Mouse (Mus musculus) limb, embryonic 10.5 days (tissue): ENCODE measurements around the gene Iqschfp. TPM values are rescaled to one million over a fixed set of nuclear protein-coding genes. Genes with fewer than 3 reads are reported as not detected.

ENCODE experiments used
- DNase-seq: peaks from one replicate; pipeline ENCODE4 v3.0.0-alpha.2; 2017; ENCODE audit warnings: low spot score
- H3K27ac ChIP-seq: fragments of 300-500 bp; sonication (generic); 2 replicates; pipeline ENCODE4 v1.5.1; 2016; ENCODE audit warnings: mild to moderate bottlenecking
- H3K27me3 ChIP-seq: fragments of 300-500 bp; sonication (generic); 2 replicates; pipeline ENCODE4 v1.6.1; 2016; ENCODE audit warnings: low read depth, mild to moderate bottlenecking; ENCODE audit not compliant: poor library complexity, severe bottlenecking
- H3K36me3 ChIP-seq: fragments of 300-500 bp; sonication (generic); 2 replicates; pipeline ENCODE4 v1.6.1; 2016; ENCODE audit warnings: mild to moderate bottlenecking, moderate library complexity
- H3K4me1 ChIP-seq: fragments of 300-500 bp; sonication (generic); 2 replicates; pipeline ENCODE4 v1.6.1; 2016
- H3K4me3 ChIP-seq: fragments of 300-500 bp; sonication (generic); 2 replicates; pipeline ENCODE4 v1.5.1; 2016; ENCODE audit warnings: mild to moderate bottlenecking, moderate library complexity
- H3K9me3 ChIP-seq: fragments of 300-500 bp; sonication (generic); replicated peaks from 2 replicates; pipeline ENCODE4 v1.6.1; 2016; ENCODE audit warnings: mild to moderate bottlenecking
- WGBS: fragments of 180-500 bp; shearing (Covaris S2); methylation state at CpG from one replicate; pipeline ENCODE4 v1.1.7; 2016; 5-methylcytosine and 5-hydroxymethylcytosine counted together
- polyA plus RNA-seq: library from polyadenylated mRNA; unstranded; fragments of >200 nt; fragmentation: Nextera tagmentation; extraction: Ambion mirVana; gene quantifications from 2 replicates; pipeline ENCODE4 v1.2.1, GENCODE M21; 2016

Gene Iqschfp
- polyA plus RNA-seq, 1 experiment from 2014 or later = not detected

DNA sequence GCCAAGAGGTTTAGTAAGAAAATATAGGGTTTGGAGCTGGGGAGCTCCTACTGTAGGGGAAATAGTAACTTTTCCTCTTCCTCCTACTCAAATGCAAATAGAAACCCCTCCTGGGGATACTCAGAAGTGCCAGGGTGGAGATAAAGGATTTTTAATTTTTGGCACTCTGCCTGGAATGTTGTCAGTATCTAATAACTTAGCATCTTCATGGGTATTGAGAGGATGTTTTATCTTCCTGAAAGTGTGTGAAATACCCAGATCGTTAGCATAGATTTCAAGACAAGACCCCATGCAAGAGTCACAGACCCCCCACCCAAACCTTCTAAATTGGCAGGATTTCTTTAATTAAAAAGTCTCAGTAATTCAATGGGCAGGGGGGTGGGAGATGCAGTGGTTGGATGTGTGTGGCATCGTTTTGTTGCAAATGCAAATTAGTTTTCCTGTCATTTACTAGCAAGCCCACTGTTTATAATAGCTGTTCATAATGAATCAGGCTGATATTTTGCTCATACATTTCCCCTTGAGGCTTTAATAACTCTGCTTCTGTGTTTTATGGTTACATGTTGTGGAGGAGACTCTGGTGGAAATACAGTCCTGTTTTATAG is 213.2 kb downstream of the Iqschfp start:
- H3K4me1 ChIP-seq = peaks cover 5% of the 10 kb centered on the region
- no peaks in the 10 kb centered on the region for H3K9me3 ChIP-seq
- 90% methylated on average over 2 of the region's 2 CpGs for WGBS
- H3K27ac ChIP-seq = no peak overlapping the region
- peaks cover 36% of the 10 kb centered on the region for H3K27me3 ChIP-seq
- no peaks in the 10 kb centered on the region for H3K36me3 ChIP-seq
- no peak overlapping the region for H3K4me3 ChIP-seq
- DNase-seq = no peak

DNA sequence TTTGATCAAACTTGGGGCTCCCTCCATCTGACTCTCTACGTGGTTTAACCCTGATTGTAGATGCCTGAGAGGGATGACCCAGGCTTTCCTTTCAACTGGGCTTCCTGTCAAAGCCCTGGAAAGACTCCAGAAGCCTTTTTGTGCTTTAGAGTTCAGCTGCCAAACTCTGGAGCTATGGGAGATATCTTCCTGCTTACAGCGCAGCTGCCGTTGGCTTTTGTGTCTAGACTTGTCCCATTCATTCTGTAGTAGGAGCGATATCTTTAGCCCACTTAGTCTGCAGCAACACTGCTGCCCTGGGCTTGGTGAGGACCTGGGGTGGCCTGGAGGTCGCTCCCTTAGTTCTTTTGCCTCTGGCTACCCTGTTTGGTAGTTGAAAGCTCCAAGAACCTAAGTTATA is 229.3 kb downstream of the Iqschfp start:
- no peak overlapping the region for H3K27ac ChIP-seq
- H3K4me3 ChIP-seq = no peak overlapping the region
- no peaks in the 10 kb centered on the region for H3K4me1 ChIP-seq
- no peaks in the 10 kb centered on the region for H3K27me3 ChIP-seq
- WGBS = 79% methylated on average over 5 of the region's 5 CpGs
- no peak for DNase-seq
- no peaks in the 10 kb centered on the region for H3K9me3 ChIP-seq
- H3K36me3 ChIP-seq = no peaks in the 10 kb centered on the region

DNA sequence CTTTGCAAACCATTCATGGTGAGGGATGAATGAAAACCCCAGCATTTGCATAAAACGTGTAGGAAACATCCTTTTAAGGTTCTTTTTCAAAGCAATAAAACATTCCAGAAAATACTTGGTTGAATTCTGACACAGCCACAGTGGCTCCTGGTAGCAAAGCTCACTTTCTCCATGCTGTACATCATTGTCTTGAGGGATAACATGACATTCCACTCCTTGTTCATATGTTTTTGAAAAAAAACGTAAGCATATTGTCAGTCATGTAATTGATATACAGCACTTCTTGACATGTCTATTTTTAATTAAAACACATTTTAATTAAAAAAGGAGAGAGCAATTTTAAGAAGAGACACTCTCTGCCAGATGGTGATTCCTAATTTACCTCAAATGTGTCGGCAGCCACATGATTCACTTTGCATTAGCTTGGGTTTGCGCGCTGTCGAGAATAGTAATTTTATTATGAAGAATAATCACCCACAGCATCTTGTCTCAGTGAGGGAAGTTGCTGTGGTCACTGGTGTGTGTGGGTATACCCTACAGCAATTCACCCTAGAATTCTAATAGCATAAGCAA is 234.3 kb downstream of the Iqschfp start:
- WGBS = 74% methylated on average over 6 of the region's 6 CpGs

DNA sequence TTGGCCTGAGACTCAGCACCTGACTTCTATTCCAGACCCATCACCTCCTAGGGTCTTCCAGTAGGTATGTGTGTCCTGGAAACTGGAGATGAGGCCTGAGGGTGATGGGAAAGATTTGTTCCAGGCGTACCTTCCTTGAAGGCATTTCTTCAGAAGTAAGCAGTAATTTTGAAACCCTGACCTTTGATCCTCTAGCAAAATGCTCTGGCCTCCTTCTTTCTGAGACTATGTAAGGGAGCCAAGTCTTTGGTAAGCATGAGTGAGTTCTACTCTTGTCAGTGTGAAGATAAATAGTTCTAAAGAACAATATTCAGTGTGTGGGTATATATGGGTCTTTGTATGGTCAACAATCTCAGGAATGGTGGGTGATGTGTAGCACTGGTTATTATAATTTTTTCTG is 238.4 kb downstream of the Iqschfp start:
- Histone ChIP-seq H3K4me1 (no peaks in the 10 kb centered on the region), H3K9me3 (no peaks in the 10 kb centered on the region), H3K36me3 (no peaks in the 10 kb centered on the region), H3K27me3 (no peaks in the 10 kb centered on the region), H3K4me3 (no peak overlapping the region), H3K27ac (no peak overlapping the region)
- DNase-seq = no peak
- WGBS = 82% methylated on average over 1 of the region's 1 CpGs

More for the DNA sequence above, 234.3 kb downstream of the Iqschfp start:
- no peak overlapping the region for H3K27ac ChIP-seq
- no peak overlapping the region for H3K4me3 ChIP-seq
- no peaks in the 10 kb centered on the region for H3K9me3 ChIP-seq
- no peaks in the 10 kb centered on the region for H3K27me3 ChIP-seq
- no peaks in the 10 kb centered on the region for H3K4me1 ChIP-seq
- H3K36me3 ChIP-seq = no peaks in the 10 kb centered on the region
- DNase-seq = no peak

DNA sequence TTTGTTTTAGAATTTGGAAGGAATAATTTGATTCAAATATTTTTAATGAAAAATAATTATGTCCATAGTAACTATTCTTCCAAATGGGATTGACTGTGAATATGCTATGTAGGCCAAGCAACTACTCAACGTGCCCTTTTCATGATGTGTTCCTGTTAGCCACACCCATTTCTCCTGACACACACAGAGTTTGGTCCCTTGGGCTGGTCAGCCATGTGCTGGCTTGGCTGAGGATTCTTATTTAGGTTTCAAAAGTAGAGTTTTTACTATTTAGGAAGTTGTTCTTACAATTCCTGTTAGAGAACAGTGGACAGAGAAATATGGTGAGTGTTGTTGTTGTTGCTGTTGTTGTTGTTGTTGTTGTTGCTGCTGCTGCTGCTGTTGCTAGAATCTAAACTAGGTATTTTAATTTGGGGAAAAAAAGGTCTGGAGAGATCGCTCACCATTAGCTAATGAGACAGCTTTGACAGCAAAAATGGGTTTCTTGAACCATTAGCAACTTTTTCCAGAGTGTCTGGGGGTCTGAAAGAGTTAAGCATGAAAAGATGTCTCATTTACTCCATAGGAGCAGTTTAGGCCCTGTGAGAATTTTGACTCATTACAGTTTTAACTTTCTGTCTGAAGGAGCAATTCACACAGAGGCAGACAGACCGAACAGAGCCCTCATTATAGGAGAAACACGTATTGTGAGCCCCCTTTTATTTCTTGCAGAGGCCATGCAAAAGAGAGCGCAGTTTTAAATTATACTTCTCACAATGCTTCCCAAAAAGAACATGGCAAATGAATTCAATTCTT is 247.0 kb downstream of the Iqschfp start:
- Histone ChIP-seq H3K4me3 (no peak overlapping the region), H3K36me3 (no peaks in the 10 kb centered on the region), H3K27ac (no peak overlapping the region), H3K4me1 (no peaks in the 10 kb centered on the region), H3K27me3 (no peaks in the 10 kb centered on the region), H3K9me3 (no peaks in the 10 kb centered on the region)
- WGBS = 75% methylated on average over 5 of the region's 5 CpGs
- DNase-seq = no peak

DNA sequence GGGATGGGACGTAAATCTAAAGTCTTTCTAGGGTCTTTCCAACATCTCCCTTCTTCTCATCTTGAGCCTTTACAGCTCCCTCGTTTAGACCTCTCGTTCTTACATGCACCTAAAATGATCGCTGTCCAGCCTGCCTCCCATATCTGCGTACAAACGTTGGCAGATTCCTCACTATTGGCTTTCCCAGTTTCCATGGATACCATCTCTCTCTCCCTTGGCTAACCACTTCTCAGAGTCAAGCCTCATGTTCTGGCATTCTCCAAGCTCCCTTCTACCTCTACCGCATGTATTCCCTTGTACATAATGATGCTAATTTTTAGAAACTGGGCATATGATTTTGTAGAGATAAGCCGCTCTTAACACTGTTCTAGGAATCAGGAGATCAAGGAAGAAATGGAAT is 258.7 kb downstream of the Iqschfp start:
- no peak for DNase-seq
- no peak overlapping the region for H3K27ac ChIP-seq
- WGBS = 88% methylated on average over 8 of the region's 8 CpGs
- no peaks in the 10 kb centered on the region for H3K4me1 ChIP-seq
- H3K27me3 ChIP-seq = no peaks in the 10 kb centered on the region
- no peaks in the 10 kb centered on the region for H3K9me3 ChIP-seq
- H3K4me3 ChIP-seq = no peak overlapping the region
- no peaks in the 10 kb centered on the region for H3K36me3 ChIP-seq

DNA sequence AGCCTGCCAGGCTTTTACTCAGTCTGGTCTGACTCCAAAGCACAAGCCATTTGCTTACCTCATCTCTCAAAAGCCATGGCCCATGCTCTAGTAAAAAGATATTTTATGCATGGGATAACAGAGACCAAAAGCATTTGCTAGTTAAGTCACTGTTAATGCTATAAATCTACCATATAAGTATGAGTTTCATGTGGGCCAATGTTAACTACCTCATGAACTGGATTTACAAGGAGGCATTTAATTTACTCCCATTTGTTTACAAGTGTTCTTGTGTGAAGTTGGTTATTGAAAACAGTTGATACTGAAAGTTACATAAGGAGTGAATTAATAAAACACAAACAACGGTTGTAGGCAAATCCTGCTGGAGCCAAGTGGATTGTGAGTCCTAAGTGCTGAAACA is 268.1 kb downstream of the Iqschfp start:
- peaks cover 9% of the 10 kb centered on the region; the same call in 1 of the 2 replicates for H3K27me3 ChIP-seq
- WGBS = 46% methylated on average over 1 of the region's 1 CpGs
- DNase-seq = no peak

DNA sequence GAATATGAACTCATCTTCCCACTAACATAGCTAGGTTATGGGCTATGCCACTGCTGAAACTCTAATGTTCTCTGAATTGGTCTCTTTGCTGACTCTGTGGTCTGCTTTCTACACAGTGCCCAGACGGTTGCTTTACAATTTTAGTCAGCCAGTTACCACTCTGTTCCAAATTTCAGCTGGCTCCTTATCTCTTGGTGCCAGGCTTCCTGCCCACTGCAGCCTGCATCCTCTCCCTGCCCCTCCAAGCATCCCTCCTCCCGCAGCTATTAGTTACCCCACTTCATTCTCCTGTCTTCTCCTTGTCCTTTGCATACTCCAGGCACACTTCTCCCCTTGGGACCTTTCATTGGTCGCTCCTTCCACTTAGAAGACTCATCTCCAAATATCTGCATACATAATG is 268.7 kb downstream of the Iqschfp start:
- no peak overlapping the region for H3K4me3 ChIP-seq
- peaks cover 9% of the 10 kb centered on the region; the same call in 1 of the 2 replicates for H3K27me3 ChIP-seq
- no peaks in the 10 kb centered on the region for H3K36me3 ChIP-seq
- no peak overlapping the region for H3K27ac ChIP-seq
- H3K9me3 ChIP-seq = no peaks in the 10 kb centered on the region
- H3K4me1 ChIP-seq = 0 out of 2 replicates have a peak, but pooled peaks cover 4% of the 10 kb centered on the region
- 81% methylated on average over 3 of the region's 3 CpGs for WGBS
- DNase-seq = no peak

More for the DNA sequence above, 268.1 kb downstream of the Iqschfp start:
- Histone ChIP-seq H3K9me3 (no peaks in the 10 kb centered on the region), H3K27ac (no peak overlapping the region), H3K4me3 (no peak overlapping the region), H3K36me3 (no peaks in the 10 kb centered on the region), H3K4me1 (0 out of 2 replicates have a peak, but pooled peaks cover 4% of the 10 kb centered on the region)

DNA sequence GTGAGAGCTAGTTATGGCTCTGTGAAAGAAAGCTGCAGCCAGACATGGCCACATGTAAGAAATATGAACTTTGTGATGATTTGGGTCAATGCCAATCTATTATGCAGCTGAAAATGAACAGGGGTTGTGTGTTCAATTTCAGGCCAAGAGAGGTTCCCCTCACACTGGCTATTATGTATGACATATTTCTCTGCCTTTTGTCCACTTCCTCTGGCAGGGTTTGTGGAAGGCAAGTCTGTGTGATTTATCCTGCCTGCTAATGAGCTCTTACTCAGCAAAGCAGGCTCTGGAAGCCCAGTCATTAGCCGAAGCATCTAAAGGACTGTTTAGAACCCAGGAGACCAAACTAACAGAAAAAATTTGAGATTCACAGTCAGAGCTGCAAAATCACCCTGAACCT is 286.2 kb downstream of the Iqschfp start:
- no peak for DNase-seq
- H3K4me3 ChIP-seq = no peak overlapping the region
- no peaks in the 10 kb centered on the region for H3K9me3 ChIP-seq
- H3K4me1 ChIP-seq = 0 out of 2 replicates have a peak, but pooled peaks cover 3% of the 10 kb centered on the region
- WGBS = 58% methylated on average over 1 of the region's 1 CpGs
- H3K27ac ChIP-seq = no peak overlapping the region
- H3K36me3 ChIP-seq = no peaks in the 10 kb centered on the region
- no peaks in the 10 kb centered on the region for H3K27me3 ChIP-seq

DNA sequence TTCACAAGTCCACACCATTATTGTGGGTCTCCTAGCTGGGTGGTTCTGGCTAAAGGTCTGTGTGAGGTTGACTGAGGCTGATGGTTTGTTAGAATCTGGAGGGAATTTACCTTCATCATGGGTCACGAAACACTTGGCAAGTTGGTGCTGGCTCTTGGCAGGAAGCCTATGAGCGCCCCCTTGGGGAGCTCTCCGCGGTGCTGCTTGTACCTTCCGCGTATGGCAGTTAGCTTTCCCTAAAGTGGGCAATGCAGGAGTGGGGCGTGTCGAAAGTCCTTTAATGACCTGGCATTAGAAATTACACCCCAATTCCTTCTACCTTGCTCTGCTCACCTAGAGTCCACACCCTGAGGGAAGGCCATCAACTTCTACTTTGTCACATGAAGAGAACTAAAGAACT is 295.4 kb downstream of the Iqschfp start:
- H3K4me3 ChIP-seq = no peak overlapping the region
- peak; percentile 39 for DNase-seq
- no peaks in the 10 kb centered on the region for H3K27me3 ChIP-seq
- H3K4me1 ChIP-seq = no peaks in the 10 kb centered on the region
- H3K36me3 ChIP-seq = no peaks in the 10 kb centered on the region
- H3K27ac ChIP-seq = no peak overlapping the region
- no peaks in the 10 kb centered on the region for H3K9me3 ChIP-seq
- WGBS = 68% methylated on average over 8 of the region's 8 CpGs

DNA sequence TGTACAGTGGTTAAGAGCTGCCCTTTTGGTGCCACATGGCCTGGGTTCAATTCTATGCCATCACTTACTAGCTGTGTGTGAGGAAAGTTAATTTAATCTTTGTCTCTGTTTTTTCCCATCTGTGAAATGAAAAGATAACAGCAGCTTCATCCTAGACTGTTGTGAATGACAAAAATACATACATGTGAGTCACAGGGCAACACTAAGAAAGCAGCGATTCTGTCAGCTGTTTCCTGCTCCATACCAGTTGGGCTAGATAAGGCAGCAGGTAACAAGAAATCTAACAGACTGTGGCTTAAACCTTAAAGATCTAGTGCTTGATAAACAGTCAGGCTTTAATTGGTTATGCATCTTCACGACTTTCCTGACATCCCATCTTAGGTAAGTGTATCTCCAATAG is 297.1 kb downstream of the Iqschfp start:
- H3K27ac ChIP-seq = no peak overlapping the region
- H3K9me3 ChIP-seq = no peaks in the 10 kb centered on the region
- H3K27me3 ChIP-seq = no peaks in the 10 kb centered on the region
- no peaks in the 10 kb centered on the region for H3K4me1 ChIP-seq
- 89% methylated on average over 2 of the region's 2 CpGs for WGBS
- DNase-seq = no peak
- no peak overlapping the region for H3K4me3 ChIP-seq
- H3K36me3 ChIP-seq = no peaks in the 10 kb centered on the region

DNA sequence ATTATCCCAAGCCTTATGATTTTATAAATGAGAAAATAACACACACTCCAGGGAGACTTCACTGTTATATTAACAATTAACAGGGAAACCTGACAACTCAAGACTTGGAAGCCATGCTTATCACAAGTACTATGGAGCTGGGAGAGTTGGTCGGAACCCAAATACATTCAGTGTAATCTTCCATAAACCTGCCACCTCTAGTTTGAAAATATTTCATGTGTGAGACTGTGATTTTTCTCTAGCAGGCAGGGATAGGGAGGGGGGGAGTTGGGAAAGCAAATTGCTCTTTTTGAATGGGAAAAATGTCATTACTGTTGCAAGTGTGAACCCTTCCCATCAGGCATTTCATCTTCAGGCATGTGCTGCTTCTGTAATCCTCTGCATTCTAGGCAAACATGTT is 304.9 kb downstream of the Iqschfp start:
- no peak for DNase-seq
- Histone ChIP-seq H3K27ac (no peak overlapping the region), H3K4me1 (no peaks in the 10 kb centered on the region), H3K9me3 (no peaks in the 10 kb centered on the region), H3K4me3 (no peak overlapping the region), H3K27me3 (no peaks in the 10 kb centered on the region), H3K36me3 (no peaks in the 10 kb centered on the region)
- WGBS = 87% methylated on average over 1 of the region's 1 CpGs

DNA sequence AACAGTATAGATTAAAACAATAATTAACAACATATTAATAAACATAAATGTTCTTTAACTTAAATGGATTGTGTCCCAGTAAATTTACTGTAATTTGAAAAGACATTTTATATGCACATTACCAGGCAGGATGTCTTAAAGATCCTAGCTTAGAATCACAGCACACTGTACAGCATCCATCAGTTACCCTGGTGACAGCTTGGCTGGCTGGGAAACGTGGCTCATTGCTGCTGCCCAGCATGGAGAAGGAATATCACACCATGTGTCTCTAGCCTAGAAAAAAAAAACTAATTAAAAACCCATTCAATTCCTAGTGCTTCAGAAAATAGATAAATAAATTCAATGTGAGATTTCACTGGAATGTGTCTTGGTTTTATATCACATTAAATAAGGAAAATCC is 309.2 kb downstream of the Iqschfp start:
- Histone ChIP-seq H3K27ac (no peak overlapping the region), H3K36me3 (no peaks in the 10 kb centered on the region), H3K27me3 (no peaks in the 10 kb centered on the region), H3K9me3 (no peaks in the 10 kb centered on the region), H3K4me3 (no peak overlapping the region), H3K4me1 (no peaks in the 10 kb centered on the region)
- DNase-seq = no peak
- WGBS = 45% methylated on average over 1 of the region's 1 CpGs
